Mouse (Mus musculus): ENCODE measurements at regions not wholly inside any gene's neighbourhood (a gene's known extent, or its start where the extent isn't known, plus 50 kb on each side); places are given as distances from the start of the nearest gene placed in this dataset.

- TF ChIP-seq CTCF (IDR thresholded peaks at IDR 0.05; ENCODE audit: low read depth) (no peak), EP300 (optimal IDR thresholded peaks at IDR 0.05) (no peak)
Measured at GRCm38 (mm10) chr13:51349818-51350551, 58.5 kb upstream of the S1pr3 start.
